Mouse (Mus musculus) NIH3T3 (cell line): ENCODE measurements around the gene Olfr1491.

Experiments
- DNase-seq: peaks from one replicate; pipeline ENCODE4 v3.0.0-alpha.2; 2012; ENCODE audit warnings: low read depth

The Olfr1491 gene

DNA sequence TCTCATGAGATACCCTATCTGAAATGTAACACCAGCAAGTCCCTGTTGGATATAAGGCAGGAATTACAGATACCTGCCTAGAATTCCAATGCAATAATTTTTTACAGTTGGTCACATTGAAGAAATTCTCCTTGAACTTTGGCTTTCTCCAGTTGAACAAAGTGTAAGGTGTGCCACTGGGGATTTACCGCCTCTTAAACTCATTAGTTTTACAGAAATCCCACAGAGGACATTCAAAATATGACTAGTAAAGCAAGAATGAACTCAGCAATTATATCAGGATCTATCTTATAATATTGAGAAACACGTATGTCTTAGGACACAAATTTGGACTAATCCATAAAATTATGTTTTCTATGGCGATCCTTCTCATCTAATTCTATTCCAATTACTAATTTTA lies at the start of gene Olfr1491:
Gene Olfr1491, plus strand, starts transcription at position 301 of the 400 bp plus-strand sequence.
- DNase-seq, result no peak

DNA sequence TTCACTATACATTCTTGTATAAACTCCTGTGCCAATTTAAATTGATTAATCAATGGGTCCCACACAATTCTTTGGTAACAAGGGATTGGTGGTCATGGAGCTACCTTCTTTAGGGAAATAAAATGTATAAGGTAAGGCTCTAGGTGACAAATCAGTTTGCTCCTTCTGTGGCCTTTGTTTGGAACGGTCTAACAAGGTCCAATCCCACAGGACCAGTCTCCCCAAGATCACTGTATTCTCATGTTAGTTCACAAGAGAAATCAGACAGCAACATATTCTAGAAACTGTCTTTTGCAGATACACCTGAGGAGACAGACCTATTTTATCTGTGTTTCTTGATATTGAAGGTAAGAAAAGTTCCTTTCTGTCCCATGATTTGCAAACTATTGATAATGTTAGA lies 46.3 kb upstream of the Olfr1491 start, which contains the start of gene Olfr1490:
Gene Olfr1490, plus strand, starts transcription at position 301 of the 400 bp plus-strand sequence.
- DNase-seq, result no peak

DNA sequence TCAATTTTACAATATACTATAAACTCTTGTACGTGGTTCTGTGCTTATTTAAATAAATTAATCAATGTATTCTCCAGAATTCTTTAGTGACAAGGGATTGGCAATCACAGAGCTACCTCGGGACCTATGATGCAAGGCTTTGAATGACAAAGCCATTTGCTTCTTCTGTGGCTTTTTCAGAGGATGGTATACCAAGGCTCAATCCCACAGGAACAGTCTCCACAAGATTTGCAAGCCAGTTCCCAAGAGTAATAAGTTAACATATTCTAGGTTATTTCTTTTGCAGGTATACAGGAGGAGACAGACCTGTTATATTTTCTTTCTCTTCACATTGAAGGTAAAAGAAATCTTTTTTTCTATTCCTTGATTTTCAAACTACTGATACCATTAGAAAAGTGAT lies 25.9 kb downstream of the Olfr1491 start, which contains the start of gene Olfr1493-ps1:
Gene Olfr1493-ps1, plus strand, starts transcription at position 301 of the 400 bp plus-strand sequence.
- DNase-seq, result no peak

DNA sequence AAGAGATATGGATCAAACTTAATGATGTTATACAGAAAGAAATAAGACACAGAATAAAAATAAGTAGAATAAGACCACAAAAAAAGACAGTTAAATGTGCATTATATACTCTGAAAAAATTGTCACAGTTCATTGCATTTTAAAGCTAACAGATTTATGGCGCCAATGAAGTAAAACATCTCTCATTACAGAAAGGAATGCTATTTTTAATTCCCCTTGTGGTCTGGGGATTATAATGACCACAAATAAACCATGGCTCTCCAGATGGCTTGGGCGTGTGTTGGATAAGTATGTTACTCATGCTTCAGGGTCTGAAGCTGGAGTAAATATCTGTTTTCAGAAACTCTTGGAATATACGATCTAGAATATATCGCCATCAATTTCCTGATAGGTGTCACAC lies 42.4 kb downstream of the Olfr1491 start, which contains the start of gene Olfr1494:
Gene Olfr1494, plus strand, starts transcription at position 301 of the 400 bp plus-strand sequence.
- no peak for DNase-seq

DNA sequence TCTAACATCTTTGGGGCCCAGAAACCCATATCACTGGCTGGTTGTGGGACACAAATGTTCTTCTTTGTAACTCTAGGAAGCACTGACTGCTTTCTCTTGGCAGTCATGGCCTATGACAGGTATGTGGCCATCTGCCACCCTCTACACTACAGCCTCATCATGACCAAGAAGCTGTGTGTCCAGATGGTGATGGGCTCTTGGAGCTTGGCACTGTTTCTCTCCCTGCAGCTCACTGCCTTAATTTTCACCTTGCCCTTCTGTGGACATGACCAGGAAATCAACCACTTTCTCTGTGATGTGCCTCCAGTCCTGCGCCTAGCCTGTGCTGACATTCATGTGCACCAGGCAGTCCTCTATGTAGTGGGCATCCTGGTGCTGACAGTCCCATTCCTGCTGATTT lies 52.3 kb downstream of the Olfr1491 start:
- DNase-seq, result no peak
